Comparison of ENCODE assay signal across 10 mouse cellular contexts in the genomic region with DNA sequence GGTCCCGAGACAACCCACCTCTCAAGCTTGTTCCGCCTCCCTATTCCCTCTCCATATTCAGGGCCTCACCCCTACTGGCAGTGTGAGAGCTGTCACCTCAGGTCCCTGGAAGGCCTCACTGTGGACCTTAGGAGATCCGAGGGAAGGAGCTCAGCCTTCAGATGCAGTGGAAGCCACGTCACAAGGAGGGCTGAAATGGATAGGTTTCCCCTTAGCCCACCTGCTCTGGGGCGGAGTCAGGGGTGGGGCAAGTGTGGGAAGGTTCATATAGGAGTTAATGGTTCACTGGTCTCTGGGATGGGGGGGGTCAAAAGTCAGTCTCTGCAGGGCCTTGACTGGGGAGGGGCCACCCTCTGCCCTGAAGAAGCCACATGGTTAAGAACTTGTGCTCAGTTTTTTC. TPM values are rescaled to one million over a fixed set of nuclear protein-coding genes. Genes with fewer than 3 reads are reported as not detected.
DNase-seq lines count a peak whose midpoint lies in the region; ATAC-seq and TF ChIP-seq lines count a peak whose summit lies in the region.
"Had no signal": no experiment of that assay in that cellular context is flagged by ENCODE, and none has a peak within 500 bp of the region (broad histone marks: within the 10 kb centered on the region; RNA-seq: fewer than 3 reads in every experiment).

No protein-coding gene starts in this region.

- TF ChIP-seq CTCF in thymus, adult 2 months (IDR thresholded peaks at IDR 0.05; ENCODE audit: borderline replicate concordance, control insufficient read depth, extremely low read depth, insufficient read depth, low read length, poor library complexity), result no peak

- no peak overlapping the region for H3K4me2 ChIP-seq in midbrain, embryonic 12.5 days (replicated peaks)

- WGBS in midbrain, embryonic 12.5 days, result 39% methylated on average over 5 of the region's 5 CpGs
- 30% methylated on average over 5 of the region's 5 CpGs for WGBS in midbrain, embryonic 10.5 days
- WGBS in thymus, adult 2 months, result 78% methylated on average over 5 of the region's 5 CpGs

- no peak overlapping the region for H3K4me3 ChIP-seq in midbrain, embryonic 12.5 days
- no peak overlapping the region for H3K4me3 ChIP-seq in midbrain, embryonic 10.5 days
- H3K4me3 ChIP-seq in thymus, adult 2 months (ENCODE audit: control insufficient read depth, insufficient read depth, low read length), result no peak overlapping the region
- H3K4me3 ChIP-seq: heart, embryonic 10.5 days had no signal

- DNase-seq in midbrain, embryonic 10.5 days (ENCODE audit: low spot score), result no peak
- peak; percentile 44 to 73 for DNase-seq in kidney, adult 8-10 months
- peak; percentile 58 for DNase-seq in liver
- DNase-seq in thymus, postnatal 14 days, result no peak
- no peak for DNase-seq in thymus, adult 2 months
- no peak for DNase-seq in neural tube, embryonic 10.5 days (ENCODE audit: extremely low spot score, low spot score)

- ATAC-seq in midbrain, embryonic 12.5 days (ENCODE audit: low FRiP score, low read depth), result no peak

- peaks cover 17% of the 10 kb centered on the region for H3K36me3 ChIP-seq in midbrain, embryonic 12.5 days
- peaks cover 62% of the 10 kb centered on the region for H3K36me3 ChIP-seq in midbrain, embryonic 10.5 days
- no peaks in the 10 kb centered on the region for H3K36me3 ChIP-seq in thymus, adult 2 months (ENCODE audit: control insufficient read depth, insufficient read depth, low read length)

- no peak overlapping the region for H3K9ac ChIP-seq in midbrain, embryonic 12.5 days (replicated peaks)

- no peak for TF ChIP-seq POLR2A in thymus, adult 2 months (IDR thresholded peaks at IDR 0.05; ENCODE audit: control insufficient read depth, extremely low read depth, insufficient read depth, low read length, poor library complexity)

- no peaks in the 10 kb centered on the region for H3K27me3 ChIP-seq in midbrain, embryonic 12.5 days
- no peaks in the 10 kb centered on the region for H3K27me3 ChIP-seq in midbrain, embryonic 10.5 days (ENCODE audit: low read depth, poor library complexity, severe bottlenecking)
- H3K27me3 ChIP-seq in thymus, adult 2 months (ENCODE audit: control insufficient read depth, insufficient read depth, low read length), result no peaks in the 10 kb centered on the region

- H3K9me3 ChIP-seq in midbrain, embryonic 12.5 days, result no peaks in the 10 kb centered on the region
- no peaks in the 10 kb centered on the region for H3K9me3 ChIP-seq in midbrain, embryonic 10.5 days (replicated peaks)
- H3K9me3 ChIP-seq: heart, embryonic 10.5 days had no signal

- H3K4me1 ChIP-seq in midbrain, embryonic 12.5 days, result peaks cover 13% of the 10 kb centered on the region
- H3K4me1 ChIP-seq in midbrain, embryonic 10.5 days, result peaks cover 39% of the 10 kb centered on the region
- H3K4me1 ChIP-seq in thymus, adult 2 months (replicated peaks; ENCODE audit: control insufficient read depth, insufficient read depth, low read length), result 0 out of 2 replicates have a peak, but pooled peaks cover 4% of the 10 kb centered on the region

- 0 out of 2 replicates have a peak overlapping the region, but pooled peaks have one; percentile 6 for H3K27ac ChIP-seq in midbrain, embryonic 12.5 days (replicated peaks)
- no peak overlapping the region for H3K27ac ChIP-seq in midbrain, embryonic 10.5 days (replicated peaks)
- no peak overlapping the region for H3K27ac ChIP-seq in thymus, adult 2 months (ENCODE audit: control insufficient read depth, insufficient read depth, low read length)
- H3K27ac ChIP-seq: heart, embryonic 10.5 days had no signal

RNA-seq across cellular contexts. Expression of a gene that starts 0.7 kb away (rescaled TPM):
- polyA plus RNA-seq in midbrain, embryonic 12.5 days (2016; fragmentation: Nextera tagmentation; extraction: Ambion mirVana), result not detected in 2 replicates
- 0.06 and 0.19 TPM in 2 replicates for polyA plus RNA-seq in midbrain, embryonic 10.5 days (2016; fragmentation: Nextera tagmentation; extraction: Ambion mirVana)
- 0.53 and 0.65 TPM in 2 replicates for polyA plus RNA-seq in thymus, adult 2 months (2012; rRNA removed)
- polyA plus RNA-seq: embryonic facial prominence, embryonic 11.5 days; neural tube, embryonic 11.5 days had no signal

RNA-seq across cellular contexts. Expression of a gene that starts 11.0 kb away (rescaled TPM):
- polyA plus RNA-seq in midbrain, embryonic 12.5 days (2016; fragmentation: Nextera tagmentation; extraction: Ambion mirVana), result 127 and 147 TPM in 2 replicates
- 149 and 151 TPM in 2 replicates for polyA plus RNA-seq in midbrain, embryonic 10.5 days (2016; fragmentation: Nextera tagmentation; extraction: Ambion mirVana)
- 18.0 and 20.8 TPM in 2 replicates for polyA plus RNA-seq in thymus, adult 2 months (2012; rRNA removed)

RNA-seq across cellular contexts. Expression of a gene that starts 11.1 kb away (rescaled TPM):
- 57.6 and 60.7 TPM in 2 replicates for polyA plus RNA-seq in midbrain, embryonic 12.5 days (2016; fragmentation: Nextera tagmentation; extraction: Ambion mirVana)
- polyA plus RNA-seq in midbrain, embryonic 10.5 days (2016; fragmentation: Nextera tagmentation; extraction: Ambion mirVana), result 42.0 and 49.2 TPM in 2 replicates
- polyA plus RNA-seq in thymus, adult 2 months (2012; rRNA removed), result 37.8 and 40.4 TPM in 2 replicates

RNA-seq across cellular contexts. Expression of a gene that starts 23.4 kb away (rescaled TPM):
- 12.9 and 13.5 TPM in 2 replicates for polyA plus RNA-seq in midbrain, embryonic 12.5 days (2016; fragmentation: Nextera tagmentation; extraction: Ambion mirVana)
- polyA plus RNA-seq in midbrain, embryonic 10.5 days (2016; fragmentation: Nextera tagmentation; extraction: Ambion mirVana), result 9.0 and 9.2 TPM in 2 replicates
- 71.0 and 87.0 TPM in 2 replicates for polyA plus RNA-seq in thymus, adult 2 months (2012; rRNA removed)

RNA-seq across cellular contexts. Expression of a gene that starts 31.5 kb away (rescaled TPM):
- 28.6 and 33.6 TPM in 2 replicates for polyA plus RNA-seq in midbrain, embryonic 12.5 days (2016; fragmentation: Nextera tagmentation; extraction: Ambion mirVana)
- polyA plus RNA-seq in midbrain, embryonic 10.5 days (2016; fragmentation: Nextera tagmentation; extraction: Ambion mirVana), result 13.2 and 18.8 TPM in 2 replicates
- polyA plus RNA-seq in thymus, adult 2 months (2012; rRNA removed), result 62.9 and 71.7 TPM in 2 replicates

Comparison
In these comparisons a context has a peak if more than half of its experiments do, and no peak if none do; other contexts are left out.
1. DNase-seq: peak in kidney, adult 8-10 months (2 of 2) and liver (single experiment); none in midbrain, embryonic 10.5 days (single experiment), thymus, postnatal 14 days (single experiment), thymus, adult 2 months (single experiment) and neural tube, embryonic 10.5 days (single experiment).